Mouse (Mus musculus) neutrophil, adult 5-6 weeks (primary cell): Measurements from ENCODE around the gene Ankle1. TPM values are rescaled to one million over a fixed set of nuclear protein-coding genes. Genes with fewer than 3 reads are reported as not detected.

Source experiments
- ATAC-seq: fragments of 151-379, 151-347 bp; 2 replicates; pipeline ENCODE4 v1.8.0; 2017; ENCODE audit warnings: mild to moderate bottlenecking, moderate TSS enrichment; ENCODE audit not compliant: insufficient number of reproducible peaks, poor library complexity, low FRiP score, severe bottlenecking; ENCODE audit errors: extremely low read depth
- total RNA-seq: library from RNA; stranded (forward); fragments of 200-1000 nt; gene quantifications from 2 replicates; pipeline ENCODE4 v1.2.3, GENCODE M21; 2017

Ankle1 gene
- 0.61 TPM in 1 of 2 replicates, not detected in the other for total RNA-seq

GRCm38 (mm10) chr8:71405401-71406098, at the start of gene Ankle1:
Gene Ankle1 (plus strand): TSS chr8:71406010.
- ATAC-seq: peak; percentile 80

- no peak for ATAC-seq
These were observed 47.8 kb upstream of the Ankle1 start for GRCm38 (mm10) chr8:71358026-71358425.

GRCm38 (mm10) chr8:71366771-71367528, 38.9 kb upstream of the Ankle1 start, which contains the start of gene Use1:
Gene Use1 (plus strand): TSS chr8:71366848.
- peak; percentile 74 for ATAC-seq

GRCm38 (mm10) chr8:71367529-71368176, 38.2 kb upstream of the Ankle1 start:
- no peak for ATAC-seq

GRCm38 (mm10) chr8:71368366-71368765, 37.4 kb upstream of the Ankle1 start:
- ATAC-seq: no peak

- no peak for ATAC-seq
These were observed 36.6 kb upstream of the Ankle1 start for GRCm38 (mm10) chr8:71369040-71369718.

GRCm38 (mm10) chr8:71370711-71371235, 35.0 kb upstream of the Ankle1 start:
- ATAC-seq: no peak

- peak; percentile 72 for ATAC-seq
These were observed 34.5 kb upstream of the Ankle1 start, which contains the start of gene Ocel1 for GRCm38 (mm10) chr8:71371236-71371848. Gene Ocel1 (plus strand): TSS chr8:71371298.

GRCm38 (mm10) chr8:71372427-71372826, 33.4 kb upstream of the Ankle1 start:
- ATAC-seq: no peak

- ATAC-seq: no peak
These were observed 32.8 kb upstream of the Ankle1 start for GRCm38 (mm10) chr8:71373000-71373399.

- ATAC-seq: no peak
These were observed 31.1 kb upstream of the Ankle1 start for GRCm38 (mm10) chr8:71374616-71375206.

- ATAC-seq: peak; percentile 42
These were observed 30.0 kb upstream of the Ankle1 start for GRCm38 (mm10) chr8:71375581-71376422.

- no peak for ATAC-seq
These were observed 29.3 kb upstream of the Ankle1 start for GRCm38 (mm10) chr8:71376423-71377030.

- no peak for ATAC-seq
These were observed 26.8 kb upstream of the Ankle1 start for GRCm38 (mm10) chr8:71379008-71379407.

- no peak for ATAC-seq
These were observed 26.2 kb upstream of the Ankle1 start for GRCm38 (mm10) chr8:71379512-71380075.
